Mouse (Mus musculus): ENCODE data around the gene Kpna2. TPM values are rescaled to one million over a fixed set of nuclear protein-coding genes. Genes with fewer than 3 reads are reported as not detected.

The Kpna2 gene
- total RNA-seq, 1 experiment: 245 TPM

- peak; percentile 71 for DNase-seq (ENCODE audit: low read depth, low spot score)
- peaks cover 17 to 25% of the 10 kb centered on the region in 2 experiments for H3K4me1 ChIP-seq (ENCODE audit: control insufficient read depth in 2 of 2, insufficient read depth in 2 of 2, low read length in 2 of 2, poor library complexity in 1 of 2)
- in situ Hi-C loops (cut with MboI; ENCODE audit: low sequenced_read_pairs in 2 of 2, unreplicated experiment in 2 of 2): no loop called here
- no peak for TF ChIP-seq ZC3H11A (IDR thresholded peaks at IDR 0.05; ENCODE audit: borderline replicate concordance, low read depth, low read length)
- no peak for TF ChIP-seq MAFK (IDR thresholded peaks at IDR 0.05; ENCODE audit: insufficient read depth, low read depth, low read length)
- TF ChIP-seq CHD2 (IDR thresholded peaks at IDR 0.05; ENCODE audit: low read depth, low read length): no peak
- no peaks in the 10 kb centered on the region for H3K36me3 ChIP-seq (ENCODE audit: control insufficient read depth, insufficient read depth, low read length, poor library complexity, severe bottlenecking)
- H3K27ac ChIP-seq (ENCODE audit: insufficient read depth, low read depth, low read length, poor library complexity, severe bottlenecking): peak overlapping the region; percentile 84
- H3K9ac ChIP-seq (ENCODE audit: insufficient read depth, low read depth, low read length, poor library complexity, severe bottlenecking): peak overlapping the region; percentile 88
- peak overlapping the region; percentile 83 to 85 for H3K4me3 ChIP-seq (ENCODE audit: insufficient read depth in 1 of 2, low read depth in 1 of 2, low read length in 2 of 2, poor library complexity in 1 of 2, severe bottlenecking in 1 of 2)
- H3K9me3 ChIP-seq (ENCODE audit: control insufficient read depth, insufficient read depth, low read depth, low read length): no peaks in the 10 kb centered on the region
These were observed 28.3 kb upstream of the Kpna2 start for GRCm38 (mm10) chr11:107027431-107028274.

DNA sequence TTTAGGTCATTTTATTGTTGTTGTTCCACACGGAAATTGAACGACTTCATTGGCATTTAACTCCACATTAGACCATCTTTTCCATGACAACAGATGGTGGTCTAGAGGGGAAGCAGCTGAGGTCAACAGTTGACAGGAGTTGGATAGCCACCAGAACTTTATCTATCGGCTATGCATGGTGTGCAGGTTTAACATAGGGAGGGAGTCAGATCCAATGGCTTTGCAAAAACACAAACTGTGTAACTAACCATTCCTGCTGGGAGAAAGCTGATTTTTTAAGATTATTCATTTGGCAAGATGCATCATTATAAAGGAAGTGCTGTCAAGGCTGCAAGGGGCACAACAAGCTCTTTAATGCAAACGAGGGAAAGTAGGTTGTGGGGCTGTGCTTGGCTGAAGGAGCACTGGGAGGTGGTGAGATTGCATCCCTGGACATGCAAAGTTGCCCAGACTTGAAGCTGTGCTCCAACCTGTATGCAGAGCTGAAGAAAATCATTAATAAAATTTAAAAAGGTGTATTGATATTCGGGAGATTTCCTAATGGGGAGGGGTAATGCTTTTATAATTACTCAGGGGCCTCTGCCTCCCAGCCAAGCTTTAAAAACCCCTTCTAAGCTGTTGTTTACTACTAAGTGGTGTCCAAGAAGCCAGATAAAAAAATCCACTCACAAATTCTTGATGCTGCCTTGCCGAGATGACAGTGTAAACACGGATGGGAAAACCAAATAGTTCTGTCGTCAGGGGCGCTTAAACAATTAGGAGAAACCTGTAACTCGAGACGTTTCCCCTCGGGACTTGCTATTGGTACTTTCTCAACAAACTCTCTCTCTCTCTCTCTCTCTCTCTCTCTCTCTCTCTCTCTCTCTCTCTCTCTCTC is 27.5 kb upstream of the Kpna2 start:
- Histone ChIP-seq H3K9ac (ENCODE audit: insufficient read depth, low read depth, low read length, poor library complexity, severe bottlenecking) (peak overlapping the region; percentile 35; the same call in 1 of the 2 replicates), H3K27ac (ENCODE audit: insufficient read depth, low read depth, low read length, poor library complexity, severe bottlenecking) (no peak overlapping the region), H3K4me3 (ENCODE audit: insufficient read depth in 1 of 2, low read depth in 1 of 2, low read length in 2 of 2, poor library complexity in 1 of 2, severe bottlenecking in 1 of 2) (peak overlapping the region; percentile 73 to 83), H3K9me3 (ENCODE audit: control insufficient read depth, insufficient read depth, low read depth, low read length) (no peaks in the 10 kb centered on the region), H3K4me1 (ENCODE audit: control insufficient read depth in 2 of 2, insufficient read depth in 2 of 2, low read length in 2 of 2, poor library complexity in 1 of 2) (peaks cover 19 to 28% of the 10 kb centered on the region in 2 experiments), H3K36me3 (ENCODE audit: control insufficient read depth, insufficient read depth, low read length, poor library complexity, severe bottlenecking) (no peaks in the 10 kb centered on the region)
- in situ Hi-C loops (cut with MboI; ENCODE audit: low sequenced_read_pairs in 2 of 2, unreplicated experiment in 2 of 2): no loop called here
- DNase-seq (ENCODE audit: low read depth, low spot score): no peak
- no peak for TF ChIP-seq MAFK (IDR thresholded peaks at IDR 0.05; ENCODE audit: insufficient read depth, low read depth, low read length)

GRCm38 (mm10) chr11:107025411-107026321 is 26.3 kb upstream of the Kpna2 start, which contains the start of gene 1810010H24Rik:
Gene 1810010H24Rik (plus strand): TSS chr11:107025681.
- Histone ChIP-seq H3K36me3 (ENCODE audit: control insufficient read depth, insufficient read depth, low read length, poor library complexity, severe bottlenecking) (no peaks in the 10 kb centered on the region), H3K4me1 (ENCODE audit: control insufficient read depth in 2 of 2, insufficient read depth in 2 of 2, low read length in 2 of 2, poor library complexity in 1 of 2) (peaks cover 15 to 27% of the 10 kb centered on the region in 2 experiments), H3K9me3 (ENCODE audit: control insufficient read depth, insufficient read depth, low read depth, low read length) (no peaks in the 10 kb centered on the region), H3K27ac (ENCODE audit: insufficient read depth, low read depth, low read length, poor library complexity, severe bottlenecking) (no peak within 1 kb of the TSS), H3K9ac (ENCODE audit: insufficient read depth, low read depth, low read length, poor library complexity, severe bottlenecking) (peak within 1 kb of the TSS; percentile 57), H3K4me3 (ENCODE audit: insufficient read depth in 1 of 2, low read depth in 1 of 2, low read length in 2 of 2, poor library complexity in 1 of 2, severe bottlenecking in 1 of 2) (peak within 1 kb of the TSS; percentile 45 to 73)
- in situ Hi-C loops (cut with MboI; ENCODE audit: low sequenced_read_pairs in 2 of 2, unreplicated experiment in 2 of 2): no loop called here
- no peak for TF ChIP-seq MAFK (IDR thresholded peaks at IDR 0.05; ENCODE audit: insufficient read depth, low read depth, low read length)
- no peak for TF ChIP-seq ZC3H11A (IDR thresholded peaks at IDR 0.05; ENCODE audit: borderline replicate concordance, low read depth, low read length)
- no peak for TF ChIP-seq CHD2 (IDR thresholded peaks at IDR 0.05; ENCODE audit: low read depth, low read length)
- TF ChIP-seq ZNF384 (IDR thresholded peaks at IDR 0.05; ENCODE audit: low read depth, low read length): no peak
- no peak for TF ChIP-seq HCFC1 (IDR thresholded peaks at IDR 0.05; ENCODE audit: borderline replicate concordance, insufficient read depth, low read length)
- no peak for DNase-seq (ENCODE audit: low read depth, low spot score)

GRCm38 (mm10) chr11:107024406-107024805 is 25.1 kb upstream of the Kpna2 start:
- no peaks in the 10 kb centered on the region for H3K36me3 ChIP-seq (ENCODE audit: control insufficient read depth, insufficient read depth, low read length, poor library complexity, severe bottlenecking)
- no peak overlapping the region for H3K9ac ChIP-seq (ENCODE audit: insufficient read depth, low read depth, low read length, poor library complexity, severe bottlenecking)
- in situ Hi-C loops (cut with MboI; ENCODE audit: low sequenced_read_pairs in 2 of 2, unreplicated experiment in 2 of 2): no loop called here
- peaks cover 14 to 27% of the 10 kb centered on the region in 2 experiments for H3K4me1 ChIP-seq (ENCODE audit: control insufficient read depth in 2 of 2, insufficient read depth in 2 of 2, low read length in 2 of 2, poor library complexity in 1 of 2)
- TF ChIP-seq HCFC1 (IDR thresholded peaks at IDR 0.05; ENCODE audit: borderline replicate concordance, insufficient read depth, low read length) (no peak), MAFK (IDR thresholded peaks at IDR 0.05; ENCODE audit: insufficient read depth, low read depth, low read length) (no peak), ZC3H11A (IDR thresholded peaks at IDR 0.05; ENCODE audit: borderline replicate concordance, low read depth, low read length) (no peak), ZNF384 (IDR thresholded peaks at IDR 0.05; ENCODE audit: low read depth, low read length) (no peak), CHD2 (IDR thresholded peaks at IDR 0.05; ENCODE audit: low read depth, low read length) (no peak)
- no peak overlapping the region for H3K27ac ChIP-seq (ENCODE audit: insufficient read depth, low read depth, low read length, poor library complexity, severe bottlenecking)
- H3K4me3 ChIP-seq (ENCODE audit: insufficient read depth in 1 of 2, low read depth in 1 of 2, low read length in 2 of 2, poor library complexity in 1 of 2, severe bottlenecking in 1 of 2): no peak overlapping the region; a peak in 1 of 4 replicates
- no peak for DNase-seq (ENCODE audit: low read depth, low spot score)
- no peaks in the 10 kb centered on the region for H3K9me3 ChIP-seq (ENCODE audit: control insufficient read depth, insufficient read depth, low read depth, low read length)

All from ES-E14 (cell line).